Mouse (Mus musculus): ENCODE data around the gene Ggnbp2. TPM values are rescaled to one million over a fixed set of nuclear protein-coding genes. Genes with fewer than 3 reads are reported as not detected.
A peak's percentile ranks its signal among the peaks of the same experiment; 100 is the strongest.

The Ggnbp2 gene
- polyA plus RNA-seq, 1 experiment from 2014 or later: 68.1 TPM

DNA sequence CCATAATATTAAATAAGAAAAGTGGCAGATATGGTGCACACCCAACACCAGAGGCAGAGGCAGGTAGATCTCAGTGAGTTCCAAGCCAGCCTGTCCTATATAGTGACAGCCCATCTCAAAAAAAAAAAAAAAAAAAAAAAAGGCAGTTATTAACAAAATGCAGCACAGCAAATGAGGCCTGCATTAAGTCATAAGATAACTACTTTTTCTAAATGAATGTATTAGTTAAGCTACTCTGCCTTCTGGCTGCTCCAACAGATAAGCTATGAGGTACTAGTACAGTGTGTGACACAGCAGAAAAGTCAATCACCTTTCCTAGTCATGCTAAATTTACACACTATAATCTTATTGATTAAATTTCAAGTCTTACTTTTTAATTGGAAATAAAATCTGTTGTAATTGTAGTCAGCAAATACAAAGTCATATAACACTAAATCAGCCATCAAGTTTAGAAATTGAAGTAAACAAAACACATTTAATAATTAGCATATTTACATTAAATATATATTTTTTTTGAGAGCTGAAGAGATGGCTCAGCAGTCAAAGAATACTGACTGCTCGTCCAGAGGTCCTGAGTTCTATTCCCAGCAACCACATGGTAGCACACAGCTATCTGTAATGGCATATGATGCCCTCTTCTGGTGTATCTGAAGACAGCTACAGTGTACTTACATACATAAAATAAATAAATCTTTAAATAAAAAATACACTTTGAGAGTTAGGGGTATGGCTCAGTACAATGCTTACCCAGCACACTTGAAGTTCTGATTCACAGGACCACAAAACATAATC lies 2.6 kb upstream of the Ggnbp2 start:
- Histone ChIP-seq H3K27me3 (no peaks in the 10 kb centered on the region), H3K36me3 (peaks cover 18% of the 10 kb centered on the region), H3K4me1 (no peaks in the 10 kb centered on the region), H3K4me2 (no peak overlapping the region), H3K9ac (no peak overlapping the region), H3K27ac (no peak overlapping the region), H3K9me3 (replicated peaks) (no peaks in the 10 kb centered on the region), H3K4me3 (replicated peaks) (no peak overlapping the region)
- 77% methylated on average over 1 of the region's 1 CpGs for WGBS
- no peak for ATAC-seq (replicated peaks; ENCODE audit: low FRiP score)

DNA sequence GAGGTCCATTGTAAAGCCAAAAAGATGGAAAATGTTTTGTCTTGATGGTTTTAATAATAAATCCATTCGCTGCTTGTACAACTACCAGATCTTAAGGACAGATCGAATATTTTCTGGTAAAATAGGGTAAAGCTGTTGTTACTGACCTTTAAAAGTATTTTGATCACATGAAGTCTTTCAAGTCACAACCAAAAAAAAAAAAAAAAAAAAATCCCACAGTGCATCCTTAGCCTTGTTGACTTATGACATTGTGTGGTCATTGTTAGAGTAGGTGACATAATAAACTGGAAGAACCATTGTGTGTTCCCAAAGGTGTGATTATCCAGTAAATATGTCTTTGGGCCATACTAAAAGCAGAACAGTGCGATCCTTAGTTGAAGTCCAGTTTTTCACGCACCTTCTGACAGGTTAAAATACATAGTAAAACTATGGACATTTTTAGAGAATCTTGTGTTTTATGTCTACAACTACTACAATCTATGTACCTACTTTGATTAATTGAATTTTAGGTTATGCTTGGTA lies 992 bp upstream of the Ggnbp2 start:
- Histone ChIP-seq H3K27me3 (no peaks in the 10 kb centered on the region), H3K36me3 (peaks cover 5% of the 10 kb centered on the region), H3K4me2 (peak overlapping the region; percentile 69), H3K9me3 (replicated peaks) (no peaks in the 10 kb centered on the region), H3K4me3 (replicated peaks) (peak overlapping the region; percentile 96), H3K4me1 (peaks cover 8% of the 10 kb centered on the region), H3K27ac (peak overlapping the region; percentile 99), H3K9ac (peak overlapping the region; percentile 84)
- 73% methylated on average over 4 of the region's 4 CpGs for WGBS
- no peak for ATAC-seq (replicated peaks; ENCODE audit: low FRiP score)

DNA sequence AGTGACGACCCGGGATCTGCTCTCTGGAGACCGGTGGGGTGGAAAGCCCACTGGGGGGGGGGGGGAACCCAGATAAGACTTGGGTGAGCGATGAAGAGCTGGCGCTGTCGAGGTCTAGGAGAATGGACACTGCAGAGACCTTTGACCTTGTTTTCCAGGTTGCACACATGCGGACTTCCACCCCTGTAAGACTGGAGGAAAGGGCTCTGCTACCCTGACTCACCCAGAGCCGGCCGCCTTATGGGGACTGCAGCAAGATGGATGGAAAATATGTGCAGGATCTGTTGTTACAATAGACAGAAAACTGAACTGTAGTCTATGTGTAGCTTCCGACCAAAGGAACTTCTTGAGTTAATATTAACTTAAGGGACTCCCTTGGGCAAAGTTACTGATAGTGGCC lies 429 bp upstream of the Ggnbp2 start:
- Histone ChIP-seq H3K4me3 (replicated peaks) (peak overlapping the region; percentile 96), H3K9ac (peak overlapping the region; percentile 84), H3K4me2 (peak overlapping the region; percentile 69), H3K27ac (peak overlapping the region; percentile 99), H3K27me3 (no peaks in the 10 kb centered on the region), H3K4me1 (peaks cover 11% of the 10 kb centered on the region), H3K9me3 (replicated peaks) (no peaks in the 10 kb centered on the region), H3K36me3 (peaks cover 7% of the 10 kb centered on the region; the same call in 1 of the 2 replicates)
- WGBS: 2% methylated on average over 10 of the region's 10 CpGs
- ATAC-seq (replicated peaks; ENCODE audit: low FRiP score): peak; percentile 68

DNA sequence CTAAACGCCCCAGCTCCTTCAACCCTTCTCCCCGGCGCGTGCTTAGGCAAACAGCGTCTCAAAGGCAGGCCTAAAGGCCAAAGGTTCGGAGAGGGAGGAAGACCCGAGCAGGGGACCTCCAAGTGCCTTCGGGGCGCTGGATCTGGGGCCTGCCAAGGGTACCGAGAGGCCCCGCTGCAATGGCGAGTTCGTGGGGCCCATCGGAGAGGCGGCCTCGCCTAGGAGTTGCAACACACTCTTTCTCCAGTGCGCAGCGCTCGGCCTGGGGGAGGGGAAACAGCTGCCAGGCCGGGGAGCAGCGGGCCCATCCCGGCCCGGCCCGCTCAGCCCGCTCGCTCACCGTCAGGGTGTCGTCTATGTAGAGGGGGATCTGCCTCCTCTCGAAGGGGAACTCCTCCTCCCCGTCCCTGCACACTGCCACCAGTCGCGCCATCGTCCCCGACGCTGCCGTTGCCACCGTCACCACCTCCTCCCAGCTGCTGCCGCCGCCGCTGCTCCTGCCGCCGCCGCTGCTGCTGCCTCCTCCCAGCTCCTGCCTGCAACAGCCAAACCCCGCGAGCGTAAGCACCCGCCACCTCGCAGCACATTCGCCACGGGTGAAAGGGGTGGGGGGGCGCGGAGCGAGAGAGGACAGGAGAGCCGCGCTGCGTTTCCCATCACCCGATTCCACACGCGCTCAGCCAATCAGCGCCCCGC lies 932 bp downstream of the Ggnbp2 start:
- H3K9me3 ChIP-seq (replicated peaks): no peaks in the 10 kb centered on the region
- H3K4me2 ChIP-seq: peak overlapping the region; percentile 77
- no peaks in the 10 kb centered on the region for H3K27me3 ChIP-seq
- peaks cover 12% of the 10 kb centered on the region; the same call in 1 of the 2 replicates for H3K36me3 ChIP-seq
- WGBS: under 1% methylated on average over 59 of the region's 61 CpGs
- peak overlapping the region; percentile 96 for H3K4me3 ChIP-seq (replicated peaks)
- H3K27ac ChIP-seq: peak overlapping the region; percentile 99
- ATAC-seq (replicated peaks; ENCODE audit: low FRiP score): peak; percentile 79
- H3K9ac ChIP-seq: peak overlapping the region; percentile 87
- H3K4me1 ChIP-seq: peaks cover 19% of the 10 kb centered on the region

- 10% methylated on average over 7 of the region's 7 CpGs for WGBS
- H3K27ac ChIP-seq: peak overlapping the region; percentile 99
- H3K27me3 ChIP-seq: no peaks in the 10 kb centered on the region
- H3K4me3 ChIP-seq (replicated peaks): peak overlapping the region; percentile 96
- peak overlapping the region; percentile 77 for H3K4me2 ChIP-seq
- peak overlapping the region; percentile 87 for H3K9ac ChIP-seq
- no peaks in the 10 kb centered on the region for H3K9me3 ChIP-seq (replicated peaks)
- H3K4me1 ChIP-seq: peaks cover 19% of the 10 kb centered on the region
- no peak for ATAC-seq (replicated peaks; ENCODE audit: low FRiP score)
- H3K36me3 ChIP-seq: peaks cover 15% of the 10 kb centered on the region
These were observed 1.8 kb downstream of the Ggnbp2 start for GRCm38 (mm10) chr11:84868786-84869259.

DNA sequence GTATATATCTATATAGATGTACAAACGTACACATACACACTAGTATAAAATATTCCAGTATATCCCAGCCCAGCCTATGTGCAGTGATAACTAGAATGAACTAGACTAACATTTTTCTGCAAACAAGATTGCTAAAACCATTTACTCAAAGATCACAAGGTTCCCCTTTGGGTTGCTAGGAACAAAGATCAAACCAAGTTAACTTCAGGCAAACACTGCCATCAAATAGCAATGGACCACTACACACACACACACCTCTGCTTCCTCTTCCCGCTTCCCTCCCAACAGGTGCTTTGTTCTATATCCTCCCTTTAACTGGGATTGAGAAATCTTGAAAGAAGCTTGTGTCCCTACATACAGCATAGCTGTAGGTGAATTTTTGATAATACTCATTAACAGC lies 3.0 kb downstream of the Ggnbp2 start:
- Histone ChIP-seq H3K27me3 (no peaks in the 10 kb centered on the region), H3K27ac (no peak overlapping the region), H3K9ac (no peak overlapping the region), H3K4me2 (0 out of 2 replicates have a peak overlapping the region, but pooled peaks have one; percentile 15), H3K4me3 (replicated peaks) (0 out of 2 replicates have a peak overlapping the region, but pooled peaks have one; percentile 6), H3K36me3 (peaks cover 18% of the 10 kb centered on the region), H3K9me3 (replicated peaks) (no peaks in the 10 kb centered on the region), H3K4me1 (peaks cover 19% of the 10 kb centered on the region)
- WGBS: 85% methylated on average over 2 of the region's 2 CpGs
- ATAC-seq (replicated peaks; ENCODE audit: low FRiP score): no peak

GRCm38 (mm10) chr11:84865268-84865667 lies 5.3 kb downstream of the Ggnbp2 start:
- 60% methylated on average over 2 of the region's 2 CpGs for WGBS
- Histone ChIP-seq H3K9ac (no peak overlapping the region), H3K27me3 (no peaks in the 10 kb centered on the region), H3K4me1 (peaks cover 19% of the 10 kb centered on the region), H3K4me3 (replicated peaks) (no peak overlapping the region), H3K9me3 (replicated peaks) (no peaks in the 10 kb centered on the region), H3K36me3 (peaks cover 38% of the 10 kb centered on the region), H3K4me2 (no peak overlapping the region), H3K27ac (no peak overlapping the region)
- ATAC-seq (replicated peaks; ENCODE audit: low FRiP score): no peak

GRCm38 (mm10) chr11:84855285-84855684 lies 15.3 kb downstream of the Ggnbp2 start:
- Histone ChIP-seq H3K27ac (no peak overlapping the region), H3K36me3 (peaks cover 80% of the 10 kb centered on the region), H3K4me3 (replicated peaks) (no peak overlapping the region), H3K4me2 (no peak overlapping the region), H3K9me3 (replicated peaks) (no peaks in the 10 kb centered on the region), H3K4me1 (no peaks in the 10 kb centered on the region), H3K27me3 (no peaks in the 10 kb centered on the region), H3K9ac (no peak overlapping the region)
- 95% methylated on average over 6 of the region's 6 CpGs for WGBS
- ATAC-seq (replicated peaks; ENCODE audit: low FRiP score): no peak

DNA sequence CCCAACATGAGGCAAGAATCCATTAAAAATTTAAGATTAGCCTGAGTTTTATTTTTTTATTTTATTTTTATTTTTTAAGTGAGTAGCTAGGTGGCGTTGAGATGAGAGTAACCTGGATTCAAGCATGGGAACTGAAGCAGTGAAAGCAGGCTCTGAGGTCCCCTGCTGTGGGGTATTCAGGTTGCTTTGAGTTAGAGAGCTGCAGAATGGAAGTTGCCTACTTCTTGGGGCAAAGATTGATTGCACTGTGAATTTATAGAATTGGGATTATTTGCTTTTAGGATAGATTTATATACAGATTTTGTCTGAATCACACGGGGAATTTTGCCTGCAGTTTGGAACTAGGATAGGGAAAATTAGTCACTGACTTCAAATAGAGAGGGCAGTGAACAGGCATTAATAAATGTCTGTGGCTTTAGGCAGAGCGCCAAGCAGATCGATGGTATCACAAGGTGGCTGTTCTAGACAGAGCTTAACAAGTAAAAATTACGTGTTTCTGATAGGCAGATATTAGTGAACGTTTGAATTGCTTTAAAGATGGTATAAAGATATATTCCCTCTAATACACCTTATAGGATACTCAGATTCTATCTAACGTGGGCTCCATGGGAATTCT lies 23.0 kb downstream of the Ggnbp2 start:
- no peak overlapping the region for H3K27ac ChIP-seq
- no peaks in the 10 kb centered on the region for H3K4me1 ChIP-seq
- 83% methylated on average over 7 of the region's 7 CpGs for WGBS
- H3K4me2 ChIP-seq: no peak overlapping the region
- no peaks in the 10 kb centered on the region for H3K27me3 ChIP-seq
- peaks cover 80% of the 10 kb centered on the region for H3K36me3 ChIP-seq
- no peak overlapping the region for H3K9ac ChIP-seq
- no peak overlapping the region for H3K4me3 ChIP-seq (replicated peaks)
- no peak for ATAC-seq (replicated peaks; ENCODE audit: low FRiP score)
- no peaks in the 10 kb centered on the region for H3K9me3 ChIP-seq (replicated peaks)

DNA sequence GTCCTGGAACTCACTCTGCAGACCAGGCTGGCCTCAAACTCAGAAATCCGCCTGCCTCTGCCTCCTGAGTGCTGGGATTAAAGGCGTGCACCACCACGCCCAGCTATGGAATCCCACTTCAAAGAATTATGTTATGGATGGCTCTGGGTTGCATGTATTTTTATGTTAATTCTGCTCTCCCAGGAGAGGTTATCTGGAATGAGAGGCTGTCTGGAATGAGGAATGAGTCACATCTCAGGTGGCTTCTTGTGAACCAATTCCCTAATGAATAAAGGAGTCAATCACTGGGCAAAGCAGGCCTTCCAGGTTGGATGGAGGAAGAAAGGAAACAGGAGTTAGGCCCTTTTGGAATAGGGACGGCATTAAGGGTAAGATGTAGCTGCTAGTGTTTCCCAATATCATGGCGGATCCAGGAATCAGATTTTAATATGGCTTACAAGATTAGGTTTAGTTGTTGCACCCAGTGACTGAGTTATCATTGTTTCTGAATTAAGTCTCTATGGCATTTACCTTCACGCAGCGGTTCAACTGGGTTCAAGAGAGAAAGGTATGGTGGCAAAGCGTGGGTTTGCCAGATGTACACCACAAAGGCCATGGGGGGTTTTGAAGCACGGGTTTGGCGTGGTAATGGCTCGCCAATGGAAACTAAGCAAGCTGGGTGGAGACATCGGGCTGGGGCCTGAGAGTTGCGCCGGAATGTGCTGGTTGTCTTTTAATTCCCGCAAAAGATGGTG lies 23.7 kb downstream of the Ggnbp2 start:
- H3K9me3 ChIP-seq (replicated peaks): no peaks in the 10 kb centered on the region
- no peak overlapping the region for H3K9ac ChIP-seq
- no peaks in the 10 kb centered on the region for H3K27me3 ChIP-seq
- 96% methylated on average over 15 of the region's 15 CpGs for WGBS
- H3K4me3 ChIP-seq (replicated peaks): no peak overlapping the region
- no peak overlapping the region for H3K4me2 ChIP-seq
- peaks cover 78% of the 10 kb centered on the region for H3K36me3 ChIP-seq
- no peak for ATAC-seq (replicated peaks; ENCODE audit: low FRiP score)
- H3K4me1 ChIP-seq: no peaks in the 10 kb centered on the region
- no peak overlapping the region for H3K27ac ChIP-seq

DNA sequence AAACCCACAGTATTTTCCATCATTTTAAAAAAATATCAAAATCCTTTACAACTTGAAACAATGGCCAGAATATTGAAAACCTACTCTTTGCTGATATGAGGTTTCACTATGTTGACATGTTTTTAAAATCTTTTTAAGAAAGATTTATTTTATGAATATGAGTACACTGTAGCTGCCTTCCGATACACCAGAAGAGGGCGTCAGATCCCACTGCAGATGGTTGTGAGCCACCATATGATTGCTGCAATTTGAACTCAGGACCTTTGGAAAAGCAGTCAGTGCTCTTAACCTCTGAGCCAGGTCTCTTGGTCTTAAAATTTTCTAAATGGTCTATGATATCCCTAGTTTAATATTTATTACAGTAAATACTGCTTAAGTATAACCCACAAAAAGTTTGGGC lies 31.3 kb downstream of the Ggnbp2 start:
- Histone ChIP-seq H3K4me2 (no peak overlapping the region), H3K36me3 (peaks cover 87% of the 10 kb centered on the region), H3K27ac (no peak overlapping the region), H3K9ac (no peak overlapping the region), H3K27me3 (no peaks in the 10 kb centered on the region), H3K4me3 (replicated peaks) (no peak overlapping the region), H3K9me3 (replicated peaks) (no peaks in the 10 kb centered on the region), H3K4me1 (no peaks in the 10 kb centered on the region)
- whole genome bisulfite sequencing: 96% methylated on average over 2 of the region's 2 CpGs
- ATAC-seq (replicated peaks; ENCODE audit: low FRiP score): no peak

Measured in kidney, embryonic 15.5 days (tissue).